Mouse (Mus musculus) heart, embryonic 16.5 days (tissue): ENCODE measurements around the gene Wfdc6a. TPM values are rescaled to one million over a fixed set of nuclear protein-coding genes. Genes with fewer than 3 reads are reported as not detected.
"Not testable (repeated sequence)": the region's sequence is repeated elsewhere in the genome, so short reads cannot be mapped to it uniquely, and the experiment has no call there.

Experiments
- ATAC-seq: fragments of 200-750 bp; cut with Nextera tagmentation; replicated peaks from 2 replicates; pipeline ENCODE4 v1.8.0; 2017; ENCODE audit warnings: moderate number of reproducible peaks; ENCODE audit not compliant: insufficient read depth, low FRiP score; ENCODE audit errors: extremely low read depth
- H3K27ac ChIP-seq: fragments of 300-500 bp; sonication (generic); 2 replicates; pipeline ENCODE4 v1.5.1; 2014; ENCODE audit warnings: mild to moderate bottlenecking, low read length, control low read depth, moderate library complexity
- H3K27me3 ChIP-seq: fragments of 300-500 bp; sonication (generic); 2 replicates; pipeline ENCODE4 v1.6.1; 2014; ENCODE audit warnings: low read length, mixed read lengths; ENCODE audit not compliant: control insufficient read depth, insufficient read depth
- H3K36me3 ChIP-seq: fragments of 300-500 bp; sonication (generic); 2 replicates; pipeline ENCODE4 v1.6.1; 2014; ENCODE audit not compliant: control insufficient read depth, insufficient read depth
- H3K4me1 ChIP-seq: fragments of 300-500 bp; sonication (generic); 2 replicates; pipeline ENCODE4 v1.6.1; 2014; ENCODE audit warnings: low read length, mixed read lengths; ENCODE audit not compliant: control insufficient read depth, insufficient read depth
- H3K4me2 ChIP-seq: fragments of 300-500 bp; sonication (generic); 2 replicates; pipeline ENCODE4 v1.6.1; 2014; ENCODE audit warnings: low read depth, mild to moderate bottlenecking, control low read depth, low read length
- H3K4me3 ChIP-seq: fragments of 300-500 bp; sonication (generic); 2 replicates; pipeline ENCODE4 v1.5.1; 2014; ENCODE audit warnings: mild to moderate bottlenecking, control low read depth, low read length
- H3K9ac ChIP-seq: fragments of 300-500 bp; sonication (generic); 2 replicates; pipeline ENCODE4 v1.6.1; 2014; ENCODE audit warnings: low read length, control low read depth
- H3K9me3 ChIP-seq: fragments of 300-500 bp; sonication (generic); replicated peaks from 2 replicates; pipeline ENCODE4 v1.6.1; 2016; ENCODE audit warnings: low read length; ENCODE audit not compliant: control insufficient read depth
- WGBS: fragments of 180-500 bp; shearing (Covaris S2); extraction: QIAGEN DNeasy Blood & Tissue Kit; methylation state at CpG from one replicate; pipeline ENCODE4 v1.1.7; 2014; 5-methylcytosine and 5-hydroxymethylcytosine counted together
- polyA plus RNA-seq: library from polyadenylated mRNA; unstranded; fragments of >200 nt; fragmentation: Nextera tagmentation; extraction: Ambion mirVana; gene quantifications from 2 replicates; pipeline ENCODE4 v1.2.1, GENCODE M21; 2015

The Wfdc6a gene
- 0.19 and 0.30 TPM in 2 replicates for polyA plus RNA-seq

- not testable (repeated sequence) for H3K36me3 ChIP-seq, H3K9me3 ChIP-seq, ATAC-seq, H3K27ac ChIP-seq, H3K4me2 ChIP-seq, H3K4me3 ChIP-seq, H3K4me1 ChIP-seq, H3K9ac ChIP-seq, H3K27me3 ChIP-seq
- WGBS = 41% methylated on average over 13 of the region's 13 CpGs
Observed at GRCm38 (mm10) chr2:164585025-164585725, at the start of gene Wfdc6a. Gene Wfdc6a (minus strand): TSS chr2:164585447.

GRCm38 (mm10) chr2:164621775-164622174 is 36.5 kb upstream of the Wfdc6a start:
- no peak for ATAC-seq
- no peaks in the 10 kb centered on the region for H3K36me3 ChIP-seq
- H3K9me3 ChIP-seq = no peaks in the 10 kb centered on the region
- no peaks in the 10 kb centered on the region for H3K27me3 ChIP-seq
- no peak overlapping the region for H3K27ac ChIP-seq
- WGBS = 76% methylated on average over 4 of the region's 4 CpGs
- no peak overlapping the region for H3K4me2 ChIP-seq
- H3K4me1 ChIP-seq = no peaks in the 10 kb centered on the region
- no peak overlapping the region for H3K9ac ChIP-seq
- no peak overlapping the region for H3K4me3 ChIP-seq

GRCm38 (mm10) chr2:164619050-164619449 is 33.8 kb upstream of the Wfdc6a start:
- Histone ChIP-seq H3K36me3 (no peaks in the 10 kb centered on the region), H3K4me3 (no peak overlapping the region), H3K4me2 (no peak overlapping the region), H3K27me3 (no peaks in the 10 kb centered on the region), H3K9ac (no peak overlapping the region), H3K9me3 (no peaks in the 10 kb centered on the region), H3K4me1 (no peaks in the 10 kb centered on the region), H3K27ac (no peak overlapping the region)
- WGBS = 71% methylated on average over 5 of the region's 5 CpGs
- ATAC-seq = no peak

GRCm38 (mm10) chr2:164615386-164615785 is 30.1 kb upstream of the Wfdc6a start:
- Histone ChIP-seq H3K36me3 (no peaks in the 10 kb centered on the region), H3K9me3 (no peaks in the 10 kb centered on the region), H3K4me3 (no peak overlapping the region), H3K4me2 (no peak overlapping the region), H3K4me1 (no peaks in the 10 kb centered on the region), H3K27me3 (0 out of 2 replicates have a peak, but pooled peaks cover 2% of the 10 kb centered on the region), H3K9ac (no peak overlapping the region), H3K27ac (no peak overlapping the region)
- 83% methylated on average over 3 of the region's 3 CpGs for WGBS
- no peak for ATAC-seq

GRCm38 (mm10) chr2:164613471-164613870 is 28.2 kb upstream of the Wfdc6a start, which contains the start of the genes Wfdc6b and Wfdc8:
Gene Wfdc6b (plus strand): TSS chr2:164613522.
Gene Wfdc8 (minus strand): TSS chr2:164613626.
- not testable (repeated sequence) for H3K4me3 ChIP-seq, H3K27ac ChIP-seq, H3K36me3 ChIP-seq, H3K9ac ChIP-seq, H3K4me2 ChIP-seq, H3K4me1 ChIP-seq, H3K9me3 ChIP-seq, H3K27me3 ChIP-seq, ATAC-seq
- 40% methylated on average over 8 of the region's 8 CpGs for WGBS

- no peak overlapping the region for H3K27ac ChIP-seq
- peaks cover 5% of the 10 kb centered on the region; the same call in 1 of the 2 replicates for H3K27me3 ChIP-seq
- no peaks in the 10 kb centered on the region for H3K36me3 ChIP-seq
- no peaks in the 10 kb centered on the region for H3K9me3 ChIP-seq
- H3K4me1 ChIP-seq = no peaks in the 10 kb centered on the region
- H3K4me3 ChIP-seq = no peak overlapping the region
- 60% methylated on average over 6 of the region's 6 CpGs for WGBS
- H3K9ac ChIP-seq = no peak overlapping the region
- no peak overlapping the region for H3K4me2 ChIP-seq
- ATAC-seq = no peak
Observed at GRCm38 (mm10) chr2:164608781-164609180, 23.5 kb upstream of the Wfdc6a start.

GRCm38 (mm10) chr2:164604411-164604810 is 19.2 kb upstream of the Wfdc6a start:
- Histone ChIP-seq H3K4me1 (no peaks in the 10 kb centered on the region), H3K9ac (no peak overlapping the region), H3K4me3 (no peak overlapping the region), H3K27ac (no peak overlapping the region), H3K9me3 (no peaks in the 10 kb centered on the region), H3K27me3 (peaks cover 3% of the 10 kb centered on the region; the same call in 1 of the 2 replicates), H3K4me2 (no peak overlapping the region), H3K36me3 (no peaks in the 10 kb centered on the region)
- 82% methylated on average over 8 of the region's 8 CpGs for WGBS
- no peak for ATAC-seq

GRCm38 (mm10) chr2:164603482-164603881 is 18.2 kb upstream of the Wfdc6a start:
- no peak for ATAC-seq
- no peak overlapping the region for H3K4me3 ChIP-seq
- no peak overlapping the region for H3K4me2 ChIP-seq
- no peaks in the 10 kb centered on the region for H3K9me3 ChIP-seq
- no peaks in the 10 kb centered on the region for H3K36me3 ChIP-seq
- H3K4me1 ChIP-seq = no peaks in the 10 kb centered on the region
- no peak overlapping the region for H3K27ac ChIP-seq
- H3K9ac ChIP-seq = no peak overlapping the region
- H3K27me3 ChIP-seq = peaks cover 2% of the 10 kb centered on the region; the same call in 1 of the 2 replicates
- 76% methylated on average over 3 of the region's 3 CpGs for WGBS

GRCm38 (mm10) chr2:164600179-164600578 is 14.9 kb upstream of the Wfdc6a start:
- Histone ChIP-seq H3K36me3 (no peaks in the 10 kb centered on the region), H3K27ac (no peak overlapping the region), H3K27me3 (no peaks in the 10 kb centered on the region), H3K9me3 (no peaks in the 10 kb centered on the region), H3K9ac (no peak overlapping the region), H3K4me2 (no peak overlapping the region), H3K4me1 (no peaks in the 10 kb centered on the region), H3K4me3 (no peak overlapping the region)
- no peak for ATAC-seq
- WGBS = 58% methylated on average over 3 of the region's 3 CpGs
